Mouse (Mus musculus) midbrain, embryonic 11.5 days (tissue): ENCODE measurements at regions not wholly inside any gene's neighbourhood (a gene's known extent, or its start where the extent isn't known, plus 50 kb on each side); places are given as distances from the start of the nearest gene placed in this dataset.

ENCODE experiments used
- ATAC-seq: fragments of 200-750 bp; cut with Nextera tagmentation; 2 replicates; pipeline ENCODE4 v1.8.0; 2017; ENCODE audit warnings: moderate TSS enrichment, moderate library complexity; ENCODE audit not compliant: low FRiP score
- DNase-seq: peaks from one replicate; pipeline ENCODE4 v3.0.0; 2015; ENCODE audit warnings: low spot score; ENCODE audit errors: missing footprints
- H3K27ac ChIP-seq: fragments of 300-500 bp; sonication (generic); 2 replicates; pipeline ENCODE4 v1.5.1; 2014; ENCODE audit warnings: low read depth, low read length
- H3K27me3 ChIP-seq: fragments of 300-500 bp; sonication (generic); 2 replicates; pipeline ENCODE4 v1.6.1; 2014; ENCODE audit warnings: mild to moderate bottlenecking, low read length, moderate library complexity, mixed read lengths; ENCODE audit not compliant: control insufficient read depth, insufficient read depth
- H3K36me3 ChIP-seq: fragments of 300-500 bp; sonication (generic); 2 replicates; pipeline ENCODE4 v1.6.1; 2014; ENCODE audit warnings: mild to moderate bottlenecking, low read length, moderate library complexity, mixed read lengths; ENCODE audit not compliant: control insufficient read depth, insufficient read depth
- H3K4me1 ChIP-seq: fragments of 300-500 bp; sonication (generic); 2 replicates; pipeline ENCODE4 v1.6.1; 2014; ENCODE audit warnings: low read length; ENCODE audit not compliant: control insufficient read depth, insufficient read depth
- H3K4me2 ChIP-seq: fragments of 300-500 bp; sonication (generic); 2 replicates; pipeline ENCODE4 v1.6.1; 2014; ENCODE audit warnings: mild to moderate bottlenecking, moderate library complexity
- H3K4me3 ChIP-seq: fragments of 300-500 bp; sonication (generic); 2 replicates; pipeline ENCODE4 v1.5.1; 2014; ENCODE audit warnings: low read depth, low read length
- H3K9ac ChIP-seq: fragments of 300-500 bp; sonication (generic); 2 replicates; pipeline ENCODE4 v1.6.1; 2014; ENCODE audit warnings: low read length
- H3K9me3 ChIP-seq: fragments of 300-500 bp; sonication (generic); 2 replicates; pipeline ENCODE4 v1.6.1; 2016; ENCODE audit warnings: low read length; ENCODE audit not compliant: control insufficient read depth
- WGBS: fragments of 180-500 bp; shearing (Covaris S2); extraction: QIAGEN DNeasy Blood & Tissue Kit; methylation state at CpG from one replicate; pipeline ENCODE4 v1.1.7; 2014; 5-methylcytosine and 5-hydroxymethylcytosine counted together

DNA sequence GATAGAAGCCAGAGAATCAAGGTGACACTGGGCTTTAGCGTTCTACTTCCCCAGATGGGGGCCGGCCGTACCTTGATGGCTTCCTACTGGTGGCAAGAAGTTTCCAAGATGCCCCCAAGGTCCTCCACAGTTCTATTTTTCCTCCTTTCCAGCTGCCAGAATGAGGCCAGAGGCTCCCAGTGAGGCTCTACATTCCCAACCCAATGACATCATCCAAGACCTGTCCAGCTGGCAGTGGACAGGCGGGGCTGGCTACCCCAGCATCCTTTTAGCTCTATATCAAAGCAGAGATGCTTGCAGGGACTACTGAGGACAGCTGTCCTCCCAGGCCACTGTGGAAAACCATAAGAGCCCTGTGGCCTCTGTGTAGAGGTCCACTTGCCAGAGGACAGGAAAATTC, 53.8 kb upstream of the Stx16 start:
- Histone ChIP-seq H3K36me3 (no peaks in the 10 kb centered on the region), H3K9me3 (no peaks in the 10 kb centered on the region), H3K27ac (no peak overlapping the region), H3K27me3 (no peaks in the 10 kb centered on the region), H3K9ac (no peak overlapping the region), H3K4me2 (no peak overlapping the region), H3K4me1 (no peaks in the 10 kb centered on the region), H3K4me3 (no peak overlapping the region)
- ATAC-seq: no peak
- 91% methylated on average over 4 of the region's 4 CpGs for WGBS
- peak; percentile 77 for DNase-seq

GRCm38 (mm10) chr2:174025181-174025870, 50.8 kb upstream of the Stx16 start:
- ATAC-seq (peak; percentile 60), DNase-seq (no peak)
- Histone ChIP-seq H3K4me3 (no peak overlapping the region), H3K9ac (no peak overlapping the region), H3K4me2 (no peak overlapping the region), H3K4me1 (no peaks in the 10 kb centered on the region), H3K27me3 (no peaks in the 10 kb centered on the region), H3K9me3 (no peaks in the 10 kb centered on the region), H3K27ac (no peak overlapping the region), H3K36me3 (no peaks in the 10 kb centered on the region)
- WGBS: 77% methylated on average over 11 of the region's 11 CpGs
